Mouse (Mus musculus) stomach, embryonic 14.5 days (tissue): ENCODE data around the gene Npc2. TPM values are rescaled to one million over a fixed set of nuclear protein-coding genes. Genes with fewer than 3 reads are reported as not detected.

Source experiments
- ATAC-seq: fragments of 200-750 bp; cut with Nextera tagmentation; 2 replicates; pipeline ENCODE4 v1.8.0; 2017; ENCODE audit warnings: low read depth, moderate TSS enrichment; ENCODE audit not compliant: insufficient number of reproducible peaks, insufficient read depth, low FRiP score
- H3K27ac ChIP-seq: fragments of 300-500 bp; sonication (generic); 2 replicates; pipeline ENCODE4 v1.5.1; 2014; ENCODE audit warnings: mild to moderate bottlenecking, low read length, moderate library complexity, mixed read lengths
- H3K27me3 ChIP-seq: fragments of 300-500 bp; sonication (generic); 2 replicates; pipeline ENCODE4 v1.6.1; 2014; ENCODE audit warnings: low read length, control low read depth, mixed read lengths; ENCODE audit not compliant: control insufficient read depth, insufficient read depth
- H3K36me3 ChIP-seq: fragments of 300-500 bp; sonication (generic); 2 replicates; pipeline ENCODE4 v1.6.1; 2014; ENCODE audit warnings: mild to moderate bottlenecking, control low read depth, low read length, moderate library complexity, mixed read lengths; ENCODE audit not compliant: control insufficient read depth, insufficient read depth
- H3K4me1 ChIP-seq: fragments of 300-500 bp; sonication (generic); 2 replicates; pipeline ENCODE4 v1.6.1; 2014; ENCODE audit warnings: low read length, control low read depth, mixed read lengths; ENCODE audit not compliant: control insufficient read depth, insufficient read depth
- H3K4me2 ChIP-seq: fragments of 300-500 bp; sonication (generic); replicated peaks from 2 replicates; pipeline ENCODE4 v1.6.1; 2014; ENCODE audit warnings: low read depth, low read length, control low read depth
- H3K4me3 ChIP-seq: fragments of 300-500 bp; sonication (generic); 2 replicates; pipeline ENCODE4 v1.5.1; 2014; ENCODE audit warnings: low read depth, low read length, control low read depth
- H3K9ac ChIP-seq: fragments of 300-500 bp; sonication (generic); replicated peaks from 2 replicates; pipeline ENCODE4 v1.6.1; 2014; ENCODE audit warnings: low read depth, mild to moderate bottlenecking, control low read depth, low read length, moderate library complexity, mixed read lengths
- H3K9me3 ChIP-seq: fragments of 300-500 bp; sonication (generic); 2 replicates; pipeline ENCODE4 v1.6.1; 2016; ENCODE audit warnings: low read depth, low read length, control low read depth; ENCODE audit not compliant: control insufficient read depth
- WGBS: fragments of 180-500 bp; shearing (Covaris S2); extraction: QIAGEN DNeasy Blood & Tissue Kit; methylation state at CpG from one replicate; pipeline ENCODE4 v1.1.7; 2014; 5-methylcytosine and 5-hydroxymethylcytosine counted together
- polyA plus RNA-seq: library from polyadenylated mRNA; unstranded; fragments of >200 nt; fragmentation: Nextera tagmentation; extraction: Ambion mirVana; gene quantifications from 2 replicates; pipeline ENCODE4 v1.2.1, GENCODE M21; 2014

The Npc2 gene
- polyA plus RNA-seq, 1 experiment from 2014 or later: 66.2 TPM

GRCm38 (mm10) chr12:84799086-84799485, 26.1 kb upstream of the Npc2 start:
- H3K36me3 ChIP-seq: no peaks in the 10 kb centered on the region
- no peak overlapping the region for H3K9ac ChIP-seq
- no peak overlapping the region for H3K27ac ChIP-seq
- no peak overlapping the region for H3K4me3 ChIP-seq
- no peak for ATAC-seq
- no peaks in the 10 kb centered on the region for H3K27me3 ChIP-seq
- 90% methylated on average over 13 of the region's 13 CpGs for WGBS
- H3K4me2 ChIP-seq: no peak overlapping the region
- H3K9me3 ChIP-seq: no peaks in the 10 kb centered on the region
- peaks cover 3% of the 10 kb centered on the region; the same call in 1 of the 2 replicates for H3K4me1 ChIP-seq

GRCm38 (mm10) chr12:84794647-84795046, 21.7 kb upstream of the Npc2 start:
- no peaks in the 10 kb centered on the region for H3K9me3 ChIP-seq
- H3K36me3 ChIP-seq: no peaks in the 10 kb centered on the region
- H3K9ac ChIP-seq: no peak overlapping the region
- H3K27ac ChIP-seq: no peak overlapping the region
- H3K4me2 ChIP-seq: no peak overlapping the region
- no peak overlapping the region for H3K4me3 ChIP-seq
- ATAC-seq: no peak
- H3K27me3 ChIP-seq: no peaks in the 10 kb centered on the region
- 84% methylated on average over 8 of the region's 8 CpGs for WGBS
- H3K4me1 ChIP-seq: no peaks in the 10 kb centered on the region

- Histone ChIP-seq H3K4me3 (no peak overlapping the region), H3K27me3 (no peaks in the 10 kb centered on the region), H3K9ac (no peak overlapping the region), H3K27ac (no peak overlapping the region), H3K4me2 (no peak overlapping the region), H3K36me3 (no peaks in the 10 kb centered on the region), H3K4me1 (no peaks in the 10 kb centered on the region), H3K9me3 (no peaks in the 10 kb centered on the region)
- ATAC-seq: no peak
- 80% methylated on average over 4 of the region's 4 CpGs for WGBS
These were observed 19.7 kb upstream of the Npc2 start for GRCm38 (mm10) chr12:84792629-84793028.

- no peak for ATAC-seq
- no peaks in the 10 kb centered on the region for H3K27me3 ChIP-seq
- no peak overlapping the region for H3K9ac ChIP-seq
- H3K9me3 ChIP-seq: no peaks in the 10 kb centered on the region
- no peak overlapping the region for H3K27ac ChIP-seq
- H3K36me3 ChIP-seq: no peaks in the 10 kb centered on the region
- no peaks in the 10 kb centered on the region for H3K4me1 ChIP-seq
- 37% methylated on average over 10 of the region's 10 CpGs for WGBS
- no peak overlapping the region for H3K4me2 ChIP-seq
- no peak overlapping the region for H3K4me3 ChIP-seq
These were observed 17.9 kb upstream of the Npc2 start for GRCm38 (mm10) chr12:84790853-84791252.

- Histone ChIP-seq H3K27me3 (no peaks in the 10 kb centered on the region), H3K4me3 (no peak overlapping the region), H3K36me3 (no peaks in the 10 kb centered on the region), H3K4me1 (peaks cover 5% of the 10 kb centered on the region; the same call in 1 of the 2 replicates), H3K27ac (no peak overlapping the region), H3K9ac (no peak overlapping the region), H3K9me3 (no peaks in the 10 kb centered on the region), H3K4me2 (no peak overlapping the region)
- ATAC-seq: no peak
- 76% methylated on average over 5 of the region's 5 CpGs for WGBS
These were observed 13.1 kb upstream of the Npc2 start for GRCm38 (mm10) chr12:84786091-84786490.

- Histone ChIP-seq H3K4me1 (peaks cover 5% of the 10 kb centered on the region; the same call in 1 of the 2 replicates), H3K9me3 (no peaks in the 10 kb centered on the region), H3K27me3 (no peaks in the 10 kb centered on the region), H3K4me2 (peak overlapping the region; percentile 27; the same call in 1 of the 2 replicates), H3K4me3 (no peak overlapping the region), H3K27ac (no peak overlapping the region), H3K36me3 (no peaks in the 10 kb centered on the region), H3K9ac (no peak overlapping the region)
- 19% methylated on average over 25 of the region's 25 CpGs for WGBS
- peak; percentile 88 for ATAC-seq
These were observed 11.8 kb upstream of the Npc2 start for GRCm38 (mm10) chr12:84784604-84785381.

GRCm38 (mm10) chr12:84776229-84776628, 3.3 kb upstream of the Npc2 start:
- H3K4me3 ChIP-seq: no peak overlapping the region
- no peak overlapping the region for H3K27ac ChIP-seq
- no peak overlapping the region for H3K9ac ChIP-seq
- ATAC-seq: no peak
- H3K4me1 ChIP-seq: peaks cover 11% of the 10 kb centered on the region; the same call in 1 of the 2 replicates
- H3K9me3 ChIP-seq: no peaks in the 10 kb centered on the region
- no peaks in the 10 kb centered on the region for H3K36me3 ChIP-seq
- H3K27me3 ChIP-seq: no peaks in the 10 kb centered on the region
- H3K4me2 ChIP-seq: no peak overlapping the region

GRCm38 (mm10) chr12:84774376-84774775, 1.4 kb upstream of the Npc2 start:
- 75% methylated on average over 6 of the region's 6 CpGs for WGBS
- no peak for ATAC-seq
- Histone ChIP-seq H3K9me3 (no peaks in the 10 kb centered on the region), H3K36me3 (no peaks in the 10 kb centered on the region), H3K9ac (no peak overlapping the region), H3K27ac (no peak overlapping the region), H3K27me3 (no peaks in the 10 kb centered on the region), H3K4me2 (peak overlapping the region; percentile 80), H3K4me3 (0 out of 2 replicates have a peak overlapping the region, but pooled peaks have one; percentile 72), H3K4me1 (peaks cover 15% of the 10 kb centered on the region; the same call in 1 of the 2 replicates)
